Mouse (Mus musculus) cortical plate, adult 2 months (tissue): ENCODE data around the gene Tbxas1.

Source experiments
- CTCF ChIP-seq: fragments of 200-500 bp; IDR thresholded peaks from 2 replicates; pipeline ENCODE4 v1.5.1; 2011; ENCODE audit warnings: mild to moderate bottlenecking, control low read depth, low read length; ENCODE audit not compliant: insufficient read depth; ENCODE audit errors: extremely low read depth
- POLR2A ChIP-seq: fragments of 200-500 bp; IDR thresholded peaks from 2 replicates; pipeline ENCODE4 v1.6.1; 2011; ENCODE audit warnings: mild to moderate bottlenecking, low read length, control low read depth; ENCODE audit not compliant: insufficient read depth; ENCODE audit errors: extremely low read depth

GRCm38 (mm10) chr6:38887436-38887835 lies 12.2 kb downstream of the Tbxas1 start:
- no peak for TF ChIP-seq POLR2A
- no peak for TF ChIP-seq CTCF
